Mouse (Mus musculus): Measurements from ENCODE around the gene Gm21976.

- TF ChIP-seq CTCF (IDR thresholded peaks at IDR 0.05; ENCODE audit: low read depth, low read length) (no peak), GATA1 (IDR thresholded peaks at IDR 0.05; ENCODE audit: borderline replicate concordance, low read length) (no peak), POLR2AphosphoS5 (IDR thresholded peaks at IDR 0.05; ENCODE audit: insufficient replicate concordance, low read depth, low read length) (no peak)
Observed at GRCm38 (mm10) chr13:98277501-98277900, 2.2 kb upstream of the Gm21976 start.
